Mouse (Mus musculus) erythroblast, embryonic 14.5 days (primary cell): ENCODE measurements around the gene Macf1.

Experiments used
- GATA1 ChIP-seq: IDR thresholded peaks from 2 replicates; pipeline ENCODE4 v1.6.1; 2012; ENCODE audit warnings: low read length, inconsistent platforms, mixed read lengths
- TAL1 ChIP-seq: IDR thresholded peaks from 3 replicates; pipeline ENCODE4 v1.6.1; 2012; ENCODE audit warnings: low read length, inconsistent platforms, mixed read lengths

DNA sequence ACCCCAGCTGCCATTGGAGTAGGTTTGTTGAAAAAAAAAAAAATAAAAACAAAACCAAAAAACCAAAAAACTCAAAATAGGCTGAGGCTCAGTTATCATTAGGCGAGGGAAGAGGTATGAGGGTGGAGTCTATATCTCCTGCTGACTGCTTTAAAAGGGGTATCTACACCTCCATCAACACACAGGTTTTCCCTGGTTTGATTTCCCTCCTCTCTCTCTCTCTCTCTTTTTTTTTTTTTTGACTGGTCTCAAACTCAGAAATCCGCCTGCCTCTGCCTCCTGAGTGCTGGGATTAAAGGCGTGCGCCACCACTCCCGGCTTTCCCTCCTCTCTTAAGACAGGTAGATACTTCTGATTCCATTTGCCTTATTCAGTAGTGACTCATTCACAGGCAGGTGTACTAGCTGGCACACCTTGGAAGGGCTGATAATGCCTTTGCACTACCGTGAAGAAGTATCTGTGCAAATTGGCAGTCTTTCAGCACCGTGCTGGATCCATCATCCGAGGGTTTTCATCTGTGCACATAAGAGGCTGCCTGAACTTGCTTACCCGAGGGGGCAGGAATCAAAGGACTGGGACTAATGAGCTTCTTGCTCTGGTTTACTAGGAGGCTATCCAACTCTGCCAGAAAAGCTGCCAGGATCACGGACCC, 257.6 kb downstream of the Macf1 start:
- no peak for TF ChIP-seq GATA1
- TF ChIP-seq TAL1 = no peak
